Mouse (Mus musculus): Measurements from ENCODE around the gene Capn12. TPM values are rescaled to one million over a fixed set of nuclear protein-coding genes. Genes with fewer than 3 reads are reported as not detected.

Gene Capn12
- polyA plus RNA-seq, 1 experiment, result not detected

GRCm38 (mm10) chr7:28926172-28926571 is 45.0 kb downstream of the Capn12 start:
- TF ChIP-seq POLR2A (IDR thresholded peaks at IDR 0.05; ENCODE audit: borderline replicate concordance, low read depth, low read length) (no peak), CTCF (IDR thresholded peaks at IDR 0.05; ENCODE audit: low read depth, low read length) (no peak)
- H3K4me3 ChIP-seq (ENCODE audit: insufficient read depth, low read length), result no peak overlapping the region
- H3K4me1 ChIP-seq (ENCODE audit: control insufficient read depth, insufficient read depth, low read length), result peaks cover 46% of the 10 kb centered on the region
- H3K27ac ChIP-seq (ENCODE audit: insufficient read depth, low read depth, low read length), result no peak overlapping the region

GRCm38 (mm10) chr7:28929381-28929780 is 48.2 kb downstream of the Capn12 start:
- TF ChIP-seq POLR2A (IDR thresholded peaks at IDR 0.05; ENCODE audit: borderline replicate concordance, low read depth, low read length), result no peak
- no peak for TF ChIP-seq CTCF (IDR thresholded peaks at IDR 0.05; ENCODE audit: low read depth, low read length)
- peaks cover 43% of the 10 kb centered on the region for H3K4me1 ChIP-seq (ENCODE audit: control insufficient read depth, insufficient read depth, low read length)

DNA sequence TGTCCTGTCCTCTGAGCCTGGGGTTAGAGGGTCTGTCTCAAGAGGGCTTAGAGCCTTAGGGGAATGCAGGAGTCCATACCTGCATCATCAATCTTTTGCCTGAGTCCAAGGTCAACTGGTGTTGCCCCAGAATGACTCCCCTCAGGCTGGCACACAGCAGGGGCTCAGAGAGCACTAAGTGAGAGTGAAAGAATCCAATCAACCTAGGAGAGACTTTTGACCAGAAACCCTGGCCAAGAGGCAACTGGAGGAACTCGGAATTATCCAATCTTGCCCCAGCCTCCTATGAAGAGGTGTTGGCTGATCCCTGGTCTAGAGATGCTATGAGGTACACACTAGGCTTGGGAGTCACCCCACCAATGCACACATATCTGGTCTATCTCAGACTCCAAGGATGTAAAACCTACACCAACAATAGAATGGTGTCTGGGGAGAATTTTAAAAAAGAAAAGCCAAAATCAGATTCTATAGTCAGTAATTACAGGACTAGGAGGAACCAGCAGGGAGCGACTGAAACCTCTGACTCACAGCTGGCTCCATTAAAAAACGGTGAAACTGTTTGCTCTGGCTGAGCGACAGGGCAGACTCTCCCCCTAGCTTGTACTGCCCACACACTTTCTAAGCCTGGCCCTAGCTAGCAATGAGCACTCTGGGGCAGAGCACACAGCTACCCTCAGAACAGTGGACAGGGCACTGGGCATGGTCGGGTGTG is 49.3 kb downstream of the Capn12 start:
- H3K4me3 ChIP-seq (ENCODE audit: insufficient read depth, low read length), result no peak overlapping the region
- TF ChIP-seq POLR2A (IDR thresholded peaks at IDR 0.05; ENCODE audit: borderline replicate concordance, low read depth, low read length) (no peak), CTCF (IDR thresholded peaks at IDR 0.05; ENCODE audit: low read depth, low read length) (no peak)
- peaks cover 32% of the 10 kb centered on the region for H3K4me1 ChIP-seq (ENCODE audit: control insufficient read depth, insufficient read depth, low read length)
- H3K27ac ChIP-seq (ENCODE audit: insufficient read depth, low read depth, low read length), result 0 out of 2 replicates have a peak overlapping the region, but pooled peaks have one; percentile 5

More at GRCm38 (mm10) chr7:28929381-28929780, 48.2 kb downstream of the Capn12 start:
- H3K27ac ChIP-seq (ENCODE audit: insufficient read depth, low read depth, low read length), result no peak overlapping the region
- H3K4me3 ChIP-seq (ENCODE audit: insufficient read depth, low read length), result no peak overlapping the region

DNA sequence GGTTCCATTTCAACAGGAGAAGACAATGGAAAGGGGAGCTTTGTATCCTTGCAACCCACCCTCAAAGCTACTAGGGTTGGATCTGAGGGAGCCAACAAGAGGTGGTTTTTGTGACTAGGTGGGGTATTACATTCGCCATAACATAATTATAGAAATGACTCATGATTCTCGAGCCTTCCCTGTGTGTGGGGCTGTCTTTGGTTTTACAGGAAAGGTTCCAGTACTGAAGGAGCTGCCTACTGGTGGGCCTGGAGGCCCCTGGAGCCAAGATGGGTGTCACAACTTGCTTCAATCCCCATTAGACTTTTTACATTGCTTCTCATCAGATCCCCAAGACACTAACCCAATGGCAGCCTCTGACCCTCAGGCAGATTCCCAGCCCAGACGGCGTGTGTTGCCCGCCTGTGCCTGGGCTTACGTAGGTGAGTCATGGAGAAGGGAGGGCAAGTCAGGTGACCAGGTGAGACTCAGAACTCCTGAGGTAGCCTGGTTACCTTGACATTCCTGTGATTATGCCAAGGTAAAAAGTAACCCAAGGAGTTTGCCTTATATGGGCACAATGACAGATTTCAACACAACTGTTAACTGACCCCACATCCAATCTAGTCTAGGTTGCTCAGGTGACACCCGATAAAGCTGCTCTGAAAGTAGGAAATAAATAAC is 49.9 kb downstream of the Capn12 start:
- TF ChIP-seq POLR2A (IDR thresholded peaks at IDR 0.05; ENCODE audit: borderline replicate concordance, low read depth, low read length), result no peak
- no peak for TF ChIP-seq CTCF (IDR thresholded peaks at IDR 0.05; ENCODE audit: low read depth, low read length)
- Histone ChIP-seq H3K4me3 (ENCODE audit: insufficient read depth, low read length) (no peak overlapping the region), H3K4me1 (ENCODE audit: control insufficient read depth, insufficient read depth, low read length) (peaks cover 32% of the 10 kb centered on the region), H3K27ac (ENCODE audit: insufficient read depth, low read depth, low read length) (0 out of 2 replicates have a peak overlapping the region, but pooled peaks have one; percentile 5)

DNA sequence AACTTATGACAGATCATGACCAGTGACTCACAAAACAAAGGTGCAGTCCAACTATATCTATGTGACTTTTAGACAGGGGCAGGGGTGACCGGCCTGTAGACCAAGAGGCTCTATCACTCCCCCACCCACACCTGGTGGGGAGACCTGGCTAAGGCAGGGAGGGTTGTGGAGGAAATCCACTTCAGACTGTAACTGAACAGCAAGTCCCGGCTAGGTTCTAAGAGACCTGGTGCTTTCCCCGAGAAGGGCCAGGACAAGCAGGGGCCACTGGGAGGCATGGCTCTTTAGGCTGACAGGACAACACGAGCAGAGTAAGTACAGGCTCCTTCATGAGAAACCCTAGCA is 50.4 kb downstream of the Capn12 start:
- Histone ChIP-seq H3K27ac (ENCODE audit: insufficient read depth, low read depth, low read length) (no peak overlapping the region), H3K4me3 (ENCODE audit: insufficient read depth, low read length) (no peak overlapping the region), H3K4me1 (ENCODE audit: control insufficient read depth, insufficient read depth, low read length) (peaks cover 32% of the 10 kb centered on the region)
- TF ChIP-seq POLR2A (IDR thresholded peaks at IDR 0.05; ENCODE audit: borderline replicate concordance, low read depth, low read length), result no peak
- no peak for TF ChIP-seq CTCF (IDR thresholded peaks at IDR 0.05; ENCODE audit: low read depth, low read length)

- Histone ChIP-seq H3K4me3 (ENCODE audit: insufficient read depth, low read length) (no peak overlapping the region), H3K4me1 (ENCODE audit: control insufficient read depth, insufficient read depth, low read length) (peaks cover 34% of the 10 kb centered on the region), H3K27ac (ENCODE audit: insufficient read depth, low read depth, low read length) (peak overlapping the region; percentile 65)
- TF ChIP-seq POLR2A (IDR thresholded peaks at IDR 0.05; ENCODE audit: borderline replicate concordance, low read depth, low read length) (no peak), CTCF (IDR thresholded peaks at IDR 0.05; ENCODE audit: low read depth, low read length) (no peak)
Observed at GRCm38 (mm10) chr7:28932421-28933041, 51.3 kb downstream of the Capn12 start.

- TF ChIP-seq POLR2A (IDR thresholded peaks at IDR 0.05; ENCODE audit: borderline replicate concordance, low read depth, low read length), result no peak
- no peak overlapping the region for H3K27ac ChIP-seq (ENCODE audit: insufficient read depth, low read depth, low read length)
- H3K4me3 ChIP-seq (ENCODE audit: insufficient read depth, low read length), result no peak overlapping the region
- peaks cover 37% of the 10 kb centered on the region for H3K4me1 ChIP-seq (ENCODE audit: control insufficient read depth, insufficient read depth, low read length)
Observed at GRCm38 (mm10) chr7:28933825-28934224, 52.6 kb downstream of the Capn12 start.

GRCm38 (mm10) chr7:28936787-28937186 is 55.6 kb downstream of the Capn12 start:
- no peak for TF ChIP-seq POLR2A (IDR thresholded peaks at IDR 0.05; ENCODE audit: borderline replicate concordance, low read depth, low read length)
- no peak for TF ChIP-seq CTCF (IDR thresholded peaks at IDR 0.05; ENCODE audit: low read depth, low read length)
- Histone ChIP-seq H3K4me3 (ENCODE audit: insufficient read depth, low read length) (no peak overlapping the region), H3K4me1 (ENCODE audit: control insufficient read depth, insufficient read depth, low read length) (peaks cover 21% of the 10 kb centered on the region), H3K27ac (ENCODE audit: insufficient read depth, low read depth, low read length) (no peak overlapping the region)

DNA sequence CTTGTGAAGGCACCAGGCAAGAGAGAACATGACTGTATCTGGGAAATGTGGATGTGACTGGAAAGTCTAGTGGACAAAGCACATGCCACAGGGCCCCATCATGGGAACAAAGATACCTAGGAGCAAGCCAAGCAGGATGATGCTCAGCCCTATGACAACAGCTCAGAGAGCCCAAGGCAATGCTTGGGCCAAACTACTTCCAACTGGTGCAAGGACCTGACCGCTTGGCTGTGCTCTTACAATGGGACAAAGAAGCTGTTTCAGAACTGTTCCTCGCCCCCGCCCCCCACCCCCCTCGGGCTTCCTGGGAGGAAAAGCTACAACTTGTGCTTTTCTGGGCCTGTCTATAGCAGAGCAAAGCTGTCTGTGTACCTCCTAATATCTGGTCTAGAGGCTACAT is 57.4 kb downstream of the Capn12 start:
- Histone ChIP-seq H3K27ac (ENCODE audit: insufficient read depth, low read depth, low read length) (no peak overlapping the region), H3K4me1 (ENCODE audit: control insufficient read depth, insufficient read depth, low read length) (peaks cover 12% of the 10 kb centered on the region), H3K4me3 (ENCODE audit: insufficient read depth, low read length) (no peak overlapping the region)
- TF ChIP-seq CTCF (IDR thresholded peaks at IDR 0.05; ENCODE audit: low read depth, low read length) (no peak), POLR2A (IDR thresholded peaks at IDR 0.05; ENCODE audit: borderline replicate concordance, low read depth, low read length) (no peak)
